Mouse (Mus musculus): ENCODE data around the gene Sema3b. TPM values are rescaled to one million over a fixed set of nuclear protein-coding genes. Genes with fewer than 3 reads are reported as not detected.

Gene Sema3b
- total RNA-seq, 2 experiments from 2014 or later, result 18.5 to 22.0 TPM

DNA sequence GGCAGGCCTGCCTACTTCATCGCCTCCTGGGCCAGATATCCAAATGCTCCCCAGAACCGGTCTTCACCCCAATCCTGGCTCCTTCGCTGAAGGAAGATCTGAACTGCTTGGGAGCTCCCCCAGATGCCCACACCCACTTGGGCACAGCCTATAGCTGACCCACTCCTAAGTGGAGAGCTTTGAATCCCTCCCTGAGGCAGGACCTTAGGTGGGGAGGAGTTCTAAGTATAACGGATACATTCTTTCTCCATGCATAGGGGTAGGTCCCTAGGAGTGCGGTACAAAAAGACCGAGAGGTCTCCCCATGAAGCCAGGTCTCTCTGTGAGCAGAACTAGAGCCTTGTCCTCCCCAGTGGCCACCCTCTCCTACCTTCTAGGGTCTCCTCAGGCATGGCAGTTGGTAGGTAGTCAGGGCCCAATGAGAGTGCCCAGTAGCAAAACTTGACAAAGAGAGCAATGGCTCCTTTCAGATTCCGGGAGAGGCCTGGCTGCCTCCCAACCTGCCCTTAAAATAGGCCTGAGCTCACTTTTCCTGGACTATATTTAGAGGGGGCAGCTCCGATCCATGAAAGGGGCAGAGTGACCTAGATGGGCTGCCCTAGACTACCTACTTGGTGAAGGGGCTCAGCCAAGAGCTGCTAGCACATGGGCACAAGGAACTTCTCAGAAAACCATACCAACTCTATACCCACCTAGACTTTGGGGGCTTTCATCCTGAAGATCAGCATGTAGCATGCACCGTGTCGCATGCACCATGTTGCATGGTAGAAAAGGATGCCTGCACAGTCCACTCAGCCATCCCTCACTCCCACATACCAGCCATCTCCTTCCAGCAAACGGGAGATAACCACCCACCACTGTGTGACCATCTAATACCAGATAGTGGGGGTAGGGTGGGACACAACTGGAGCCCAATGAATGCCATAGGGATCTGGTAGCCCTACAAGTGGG, 12.1 kb downstream of the Sema3b start:
- peak; percentile 71 to 76 for DNase-seq
- intact Hi-C loops (cut with DNase I), result no loop called here

DNA sequence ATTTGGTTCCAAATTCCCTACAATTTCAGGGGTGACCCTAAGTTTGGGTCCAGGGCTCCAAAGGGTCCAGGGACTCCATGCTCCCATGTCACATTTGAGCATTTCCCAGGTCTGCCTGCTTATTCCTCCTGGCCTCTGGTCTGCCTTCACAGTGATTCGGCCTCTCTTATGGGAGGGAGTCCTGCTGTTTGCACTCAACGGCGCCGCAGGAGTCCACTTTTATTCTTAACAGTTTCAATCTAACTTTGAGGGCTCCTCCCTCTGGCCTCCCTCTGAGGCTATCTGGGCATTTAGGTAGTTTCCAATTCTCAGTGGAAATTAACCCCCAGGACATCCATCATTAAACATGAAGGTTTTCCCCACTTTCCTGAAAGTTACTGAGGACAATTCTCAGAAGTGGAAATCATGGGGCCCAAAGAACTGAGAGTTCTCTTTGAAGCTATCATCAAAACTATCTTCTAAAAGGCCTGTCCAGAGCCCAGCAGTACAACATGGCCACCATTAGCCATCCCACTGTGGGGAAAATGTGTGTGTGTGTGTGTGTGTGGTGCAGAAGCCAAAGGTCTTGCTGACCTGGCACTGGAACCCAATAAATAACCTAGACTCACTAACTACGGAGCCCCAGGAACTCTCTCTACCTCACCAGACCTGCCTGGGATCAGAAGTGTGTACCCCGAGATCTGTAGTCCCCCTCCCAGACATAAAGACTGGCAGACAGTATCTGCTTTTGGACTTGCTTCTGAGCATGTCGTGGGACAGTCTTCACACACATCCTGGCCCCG, 14.6 kb downstream of the Sema3b start:
- DNase-seq, result no peak
- intact Hi-C loops (cut with DNase I), result no loop called here

DNA sequence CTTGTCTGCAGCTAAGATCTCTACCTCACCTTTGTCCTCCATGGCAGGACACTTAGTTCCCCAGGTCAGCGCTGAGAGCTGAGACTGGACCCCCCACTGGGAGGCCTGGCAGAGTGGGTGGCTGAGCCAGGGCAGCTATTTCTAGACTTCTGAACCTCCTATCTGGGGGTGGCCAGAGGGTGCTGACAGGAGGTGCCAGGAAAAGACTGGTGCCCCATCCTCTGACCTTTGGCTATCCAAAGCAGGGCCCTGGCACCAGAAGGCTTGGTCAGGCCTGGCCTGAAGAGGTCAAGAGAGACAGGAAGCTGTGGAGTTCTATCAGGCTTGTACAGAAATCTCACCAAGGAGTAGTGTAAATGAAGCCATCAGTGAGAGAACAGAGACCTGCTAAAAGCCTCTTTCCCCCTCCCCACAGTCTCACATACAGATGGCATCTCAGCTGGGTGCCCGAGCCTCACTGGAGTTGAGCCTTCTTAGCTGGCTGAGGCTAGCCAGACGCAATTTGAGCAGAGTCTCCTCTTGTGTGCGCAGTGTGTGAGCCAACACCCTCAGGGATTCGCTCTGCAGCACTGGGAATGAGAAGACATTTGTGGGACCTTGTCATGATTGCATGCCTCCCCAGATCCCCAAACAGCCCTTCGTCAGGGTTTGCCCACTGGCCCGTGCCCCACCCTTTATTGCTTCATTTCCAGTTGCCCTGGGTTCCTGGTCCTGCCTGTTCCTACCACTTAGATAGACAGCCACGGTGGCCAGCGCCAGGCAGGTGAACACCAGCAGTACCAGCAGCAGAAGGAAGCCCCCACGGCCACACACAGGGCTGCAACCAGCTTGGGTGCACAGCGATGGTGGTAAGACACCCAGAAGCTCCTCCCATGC, 15.7 kb downstream of the Sema3b start:
- intact Hi-C loops (cut with DNase I), result no loop called here
- DNase-seq, result no peak

DNA sequence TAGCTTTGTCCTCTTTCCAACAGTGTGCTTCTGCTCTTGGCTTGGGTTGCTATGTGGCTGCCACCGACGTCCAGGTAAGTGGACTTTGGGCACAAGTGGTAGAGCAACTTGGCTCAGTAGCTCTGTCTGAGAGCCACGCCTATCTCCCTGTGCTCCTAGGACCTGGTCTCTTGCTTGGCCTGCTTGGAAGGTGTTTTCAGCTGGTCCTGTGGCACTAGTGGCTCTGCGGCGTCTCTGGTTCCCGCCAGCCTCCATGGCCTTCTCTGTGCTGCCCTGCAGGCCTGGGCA, 18.3 kb downstream of the Sema3b start:
- intact Hi-C loops (cut with DNase I), result no loop called here
- DNase-seq, result no peak

DNA sequence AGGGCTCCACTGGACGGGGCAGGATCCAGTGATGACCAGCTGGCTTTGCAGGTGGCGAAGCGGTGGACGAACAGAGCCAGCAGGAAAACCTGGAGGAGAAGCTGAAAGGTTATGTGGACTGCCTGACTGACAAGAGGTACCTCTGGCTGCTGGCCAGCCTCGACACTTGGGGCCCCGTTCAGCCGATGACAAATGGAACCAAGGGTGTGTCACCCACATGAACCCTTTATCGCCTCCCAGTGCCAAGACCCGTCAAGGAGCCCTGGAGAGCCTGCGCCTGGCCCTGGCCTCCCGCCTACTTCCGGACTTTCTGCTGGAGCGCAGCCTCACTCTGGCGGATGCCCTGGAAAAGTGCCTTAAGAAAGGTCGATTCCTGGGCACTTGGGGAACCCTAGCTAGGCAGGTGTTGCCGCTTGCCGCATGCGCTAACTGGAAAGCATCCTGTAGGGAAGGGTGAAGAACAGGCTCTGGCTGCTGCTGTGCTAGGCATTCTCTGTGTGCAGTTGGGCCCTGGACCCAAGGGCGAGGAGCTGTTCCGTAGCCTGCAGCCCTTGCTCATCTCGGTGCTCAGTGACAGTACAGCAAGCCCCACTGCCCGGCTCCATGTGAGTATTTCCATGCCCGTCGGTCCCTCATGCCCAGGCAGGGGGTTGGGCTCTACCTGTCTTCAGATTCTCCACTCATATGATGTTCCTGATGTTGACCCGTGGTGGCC, 18.8 kb downstream of the Sema3b start:
- DNase-seq, result no peak
- intact Hi-C loops (cut with DNase I), result no loop called here

DNA sequence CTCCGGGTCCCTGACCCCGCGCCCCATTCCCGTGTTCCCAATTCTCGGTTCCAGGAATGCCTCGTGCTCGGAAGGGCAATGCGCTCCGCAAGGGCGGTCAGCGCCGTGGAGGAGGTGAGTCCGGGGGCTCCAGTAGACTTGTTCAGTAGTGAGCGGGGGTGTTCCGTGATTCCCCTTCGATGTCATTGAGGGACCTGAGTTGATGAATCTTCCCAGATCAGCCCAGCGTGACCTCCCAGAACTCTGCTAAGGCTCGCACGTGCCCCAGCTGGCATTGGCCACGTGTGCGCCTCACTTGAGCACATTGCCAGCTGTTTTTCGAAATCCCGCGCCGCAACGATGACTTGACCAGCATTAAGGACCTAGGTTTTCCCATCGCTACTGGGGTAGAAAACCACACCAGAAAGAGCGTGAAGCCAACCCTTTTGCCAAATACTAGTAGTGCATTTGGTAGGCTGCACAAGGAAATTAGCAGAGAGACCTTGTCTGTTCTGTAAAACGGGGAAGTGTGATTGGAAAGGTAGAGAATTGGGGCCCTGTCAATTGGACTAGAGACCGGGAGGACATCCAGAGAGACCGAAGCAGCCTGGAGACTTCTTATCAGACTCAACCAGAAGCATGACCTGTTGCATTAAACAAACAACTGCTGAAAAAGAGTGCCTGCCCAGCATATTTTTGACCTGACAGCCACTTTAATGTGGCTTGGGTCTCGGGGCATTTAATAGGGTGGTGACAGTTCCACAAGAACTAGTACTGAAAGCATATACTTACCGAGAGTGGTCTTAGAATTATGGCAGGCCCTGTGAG, 21.0 kb downstream of the Sema3b start:
- intact Hi-C loops (cut with DNase I), result no loop called here
- no peak for DNase-seq

DNA sequence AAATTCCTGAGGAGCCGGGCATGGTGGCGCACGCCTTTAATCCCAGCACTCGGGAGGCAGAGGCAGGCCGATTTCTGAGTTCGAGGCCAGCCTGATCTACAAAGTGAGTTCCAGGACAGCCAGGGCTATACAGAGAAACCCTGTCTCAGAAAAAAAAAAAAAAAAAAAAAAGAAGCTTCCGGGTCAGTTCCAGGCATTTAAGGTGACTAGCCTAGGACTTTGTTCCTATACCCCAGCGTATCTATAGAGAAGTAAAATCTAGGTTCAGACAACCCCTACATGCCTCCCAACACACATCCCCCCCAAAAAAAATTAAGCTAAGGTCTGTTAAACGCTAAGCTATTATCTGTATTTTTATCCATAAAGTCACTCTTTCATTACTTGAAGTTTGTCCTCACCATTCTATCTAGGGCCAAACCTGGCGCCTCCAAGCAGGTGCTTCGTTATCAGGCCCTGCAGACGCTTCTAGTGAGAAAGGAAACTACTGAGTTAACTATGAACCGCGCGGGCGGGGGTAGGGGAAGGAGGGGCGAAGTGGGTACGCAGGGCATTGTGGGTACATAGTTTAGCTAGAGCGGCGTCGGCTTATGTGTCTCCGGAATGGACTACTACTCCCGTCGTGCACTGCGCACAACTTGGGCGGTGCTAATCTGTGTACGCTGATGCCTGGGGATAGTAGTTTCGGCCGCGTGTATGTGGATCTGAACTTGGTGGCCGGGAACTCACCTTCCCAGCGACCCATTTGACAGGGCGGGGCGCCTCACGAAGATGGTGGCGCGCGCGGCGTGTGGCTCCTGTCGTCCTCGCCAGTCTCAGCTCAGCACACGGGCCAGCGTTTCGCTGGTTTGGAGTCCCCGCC, 21.8 kb downstream of the Sema3b start, which contains the start of gene Ifrd2:
TSS of gene Ifrd2 (plus strand) at position 669 of the 859 bp plus-strand sequence.
- DNase-seq, result peak; percentile 89 to 94
- intact Hi-C loops (cut with DNase I), result no loop called here

DNA sequence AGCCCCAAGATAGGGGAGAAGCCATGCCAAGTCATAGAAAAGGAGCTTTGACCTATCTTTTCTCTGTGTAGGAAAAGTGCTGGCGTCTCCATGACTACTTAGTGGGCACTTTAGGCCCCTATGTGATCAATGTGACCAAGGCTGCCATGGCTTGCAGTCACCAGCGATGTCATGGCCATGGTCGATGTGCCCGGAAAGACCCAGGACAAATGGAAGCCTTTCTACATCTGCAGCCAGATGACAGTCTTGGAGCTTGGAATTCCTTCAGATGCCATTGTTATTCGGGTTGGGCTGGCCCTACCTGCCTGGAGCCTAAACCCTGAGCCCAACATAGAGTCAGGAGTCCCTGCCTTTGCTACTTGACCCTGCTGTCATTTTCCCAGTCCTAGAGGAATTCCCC, 22.5 kb downstream of the Sema3b start:
- DNase-seq, result no peak
- intact Hi-C loops (cut with DNase I), result no loop called here

DNA sequence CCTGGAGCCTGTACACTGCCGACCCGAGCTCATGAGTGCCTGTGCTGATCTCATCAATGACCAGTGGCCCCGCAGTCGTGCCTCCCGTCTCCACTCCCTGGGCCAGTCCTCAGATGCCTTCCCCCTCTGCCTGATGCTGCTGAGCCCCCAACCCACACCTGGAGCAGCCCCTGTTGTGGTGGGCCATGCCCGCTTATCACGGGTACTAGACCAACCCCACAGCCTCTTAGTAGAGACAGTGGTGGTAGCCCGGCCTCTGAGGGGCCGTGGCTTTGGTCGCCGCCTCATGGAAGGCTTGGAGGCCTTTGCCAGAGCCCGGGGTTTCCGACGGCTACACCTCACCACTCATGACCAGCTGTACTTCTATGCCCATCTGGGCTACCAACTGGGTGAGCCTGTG, 25.9 kb downstream of the Sema3b start:
- intact Hi-C loops (cut with DNase I), result no loop called here
- DNase-seq, result no peak

DNA sequence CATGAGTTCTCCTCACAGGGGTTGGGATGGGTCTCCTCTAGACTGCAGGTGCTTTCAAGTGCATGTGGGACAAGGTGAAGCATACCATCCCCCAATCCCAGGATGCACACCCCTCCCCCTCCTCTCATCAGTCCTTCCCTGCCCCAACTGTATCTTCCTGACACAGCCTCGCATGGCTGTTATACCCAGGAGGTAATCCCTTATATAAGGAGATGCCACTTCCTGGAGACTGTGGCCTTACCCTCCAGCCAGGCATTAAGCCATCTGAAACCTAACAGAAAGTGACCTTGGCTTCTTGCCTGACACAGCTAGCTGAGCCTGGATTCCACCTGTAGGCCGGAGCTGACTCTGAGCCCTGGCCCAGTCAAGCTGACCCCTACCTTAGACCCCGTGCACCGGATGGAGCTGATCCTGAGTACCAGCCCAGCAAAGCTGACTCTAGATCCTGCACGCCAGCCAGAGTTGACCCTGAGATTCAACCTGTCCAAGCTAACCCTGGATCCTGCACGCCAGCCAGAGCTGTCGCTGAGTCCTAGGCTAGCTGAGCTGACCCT, 26.4 kb downstream of the Sema3b start:
- intact Hi-C loops (cut with DNase I), result no loop called here
- no peak for DNase-seq

DNA sequence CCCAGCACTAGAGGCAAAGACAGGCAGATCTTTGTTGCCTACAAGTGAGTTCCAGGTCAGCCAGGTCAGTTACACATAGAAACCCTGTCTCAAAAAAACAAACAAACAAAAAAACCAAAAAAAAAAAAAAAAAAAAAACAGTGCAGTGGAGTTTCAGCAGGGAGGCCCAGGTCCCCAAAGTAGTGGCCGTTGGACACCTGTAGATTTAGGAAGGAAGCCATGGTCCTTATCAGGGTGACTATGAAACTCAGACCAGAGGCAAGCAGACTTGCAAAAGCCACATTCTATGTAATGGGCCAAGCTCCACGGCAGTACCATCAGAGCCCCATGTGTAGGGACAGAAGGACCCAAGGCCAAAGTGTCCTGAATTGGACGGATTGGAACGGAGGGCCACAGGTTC, 27.4 kb downstream of the Sema3b start:
- no peak for DNase-seq
- intact Hi-C loops (cut with DNase I), result no loop called here

DNA sequence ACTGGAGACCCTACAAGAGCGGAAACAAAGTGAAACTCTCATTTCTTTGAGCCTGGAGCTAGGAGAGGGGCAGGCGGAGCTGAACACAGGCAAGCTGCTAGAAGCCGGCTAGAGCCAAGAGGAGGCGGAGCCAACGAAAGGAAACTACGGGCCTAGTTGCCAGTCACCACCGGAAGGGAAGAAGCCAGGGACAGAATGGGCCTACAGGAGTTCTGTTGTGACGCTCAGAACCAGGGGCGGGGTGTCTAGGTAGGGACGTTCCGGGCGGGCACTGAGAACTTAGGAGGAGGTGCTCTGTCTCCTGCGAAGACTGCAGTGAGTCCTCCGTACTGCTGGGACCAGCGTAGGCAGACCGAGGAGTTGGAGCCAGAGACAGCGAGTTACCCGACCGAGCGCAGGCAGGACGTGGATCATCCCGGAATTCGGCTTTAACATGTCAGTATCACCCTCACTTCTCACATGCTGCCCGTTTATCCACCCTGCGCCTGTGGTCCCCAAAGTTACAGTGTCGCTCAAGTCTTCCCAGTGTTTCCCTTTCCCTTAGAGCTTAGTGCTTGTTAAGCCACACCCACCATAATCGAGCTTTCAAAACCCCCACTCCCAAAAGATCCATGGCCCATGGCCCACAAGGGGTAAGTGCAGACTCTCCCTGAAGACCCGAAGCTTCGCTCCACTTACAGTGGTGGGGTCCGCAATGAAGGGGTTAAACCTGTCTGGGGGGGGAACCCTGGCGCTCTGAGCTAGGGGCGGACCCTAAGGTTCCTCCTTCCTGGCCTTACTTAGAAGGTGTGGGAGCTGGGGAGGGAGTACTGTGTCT, 28.3 kb downstream of the Sema3b start, which contains the start of gene Hyal3:
TSS of gene Hyal3 (plus strand) at position 318 of the 817 bp plus-strand sequence.
- peak; percentile 87 for DNase-seq
- intact Hi-C loops (cut with DNase I), result loop anchor here (1.0 kb wide), 1 partner anchor 11 kb away; no protein-coding TSS in a partner anchor

DNA sequence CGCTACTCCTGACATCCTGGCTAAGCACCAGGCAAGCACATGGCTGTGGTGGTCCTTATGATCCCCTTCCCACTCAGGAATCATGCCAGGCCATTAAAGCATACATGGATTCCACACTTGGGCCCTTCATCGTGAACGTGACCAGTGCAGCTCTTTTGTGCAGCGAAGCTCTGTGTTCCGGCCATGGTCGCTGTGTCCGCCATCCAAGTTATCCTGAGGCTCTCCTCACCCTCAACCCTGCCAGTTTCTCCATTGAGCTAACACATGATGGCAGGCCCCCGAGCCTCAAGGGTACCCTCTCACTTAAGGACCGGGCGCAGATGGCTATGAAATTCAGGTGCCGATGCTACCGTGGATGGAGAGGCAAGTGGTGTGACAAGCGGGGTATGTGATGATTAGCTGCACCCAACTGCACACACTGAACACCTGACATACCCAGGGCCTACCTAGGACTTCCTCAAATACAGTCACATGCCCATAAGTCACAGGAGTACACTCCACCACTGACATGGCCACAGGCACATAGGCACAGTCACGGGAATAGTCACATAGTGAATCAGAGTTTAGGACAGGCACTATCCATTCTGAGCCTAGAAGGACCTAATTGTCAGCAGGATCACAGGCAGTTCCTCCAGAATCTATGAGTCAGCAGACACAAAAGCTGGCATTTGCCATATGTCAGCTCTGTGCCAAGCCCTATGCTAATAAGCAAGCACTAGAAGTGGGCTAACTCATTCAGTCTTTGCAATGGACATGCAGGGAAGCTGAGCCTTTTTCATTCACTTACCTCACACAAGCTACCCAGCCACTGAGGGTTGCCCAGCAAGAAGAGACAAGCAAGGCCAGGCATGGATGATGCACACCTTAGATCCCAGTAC, 29.8 kb downstream of the Sema3b start:
- no peak for DNase-seq
- intact Hi-C loops (cut with DNase I), result no loop called here

DNA sequence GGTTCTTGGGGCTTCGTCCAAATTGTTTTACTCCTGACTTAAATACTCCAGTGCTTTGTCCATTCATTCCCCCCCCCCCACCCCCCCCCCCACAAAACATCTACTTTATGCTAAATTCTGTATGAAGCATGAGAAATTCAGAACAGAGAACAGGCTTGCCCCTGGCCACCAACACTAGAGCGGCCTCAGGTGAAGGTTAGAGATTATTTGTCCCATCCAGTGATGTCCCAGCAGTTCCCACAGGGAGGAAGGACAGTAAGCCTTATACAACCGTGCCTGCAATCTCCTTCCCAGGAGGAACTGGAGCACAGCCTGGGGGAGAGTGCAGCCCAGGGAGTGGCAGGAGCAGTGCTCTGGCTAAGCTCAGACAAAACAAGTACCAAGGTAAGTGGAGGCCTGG, 30.4 kb downstream of the Sema3b start, which contains the start of gene Naa80:
TSS of gene Naa80 (plus strand) at position 301 of the 400 bp plus-strand sequence.
- no peak for DNase-seq
- intact Hi-C loops (cut with DNase I), result no loop called here

DNA sequence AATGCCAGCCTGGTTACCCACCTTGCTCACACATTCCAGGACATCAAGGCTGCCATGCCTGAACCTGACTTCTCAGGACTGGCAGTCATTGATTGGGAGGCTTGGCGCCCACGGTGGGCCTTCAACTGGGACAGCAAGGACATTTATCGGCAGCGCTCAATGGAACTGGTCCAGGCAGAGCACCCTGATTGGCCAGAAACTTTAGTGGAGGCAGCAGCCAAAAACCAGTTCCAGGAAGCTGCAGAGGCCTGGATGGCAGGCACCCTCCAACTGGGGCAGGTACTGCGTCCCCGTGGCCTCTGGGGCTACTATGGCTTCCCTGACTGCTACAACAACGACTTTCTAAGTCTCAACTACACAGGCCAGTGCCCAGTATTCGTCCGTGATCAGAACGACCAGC, 31.2 kb downstream of the Sema3b start:
- DNase-seq, result no peak
- intact Hi-C loops (cut with DNase I), result no loop called here

Data from heart, postnatal 36 days (tissue).